Mouse (Mus musculus): ENCODE measurements around the gene Prl2c1.
"Not testable (repeated sequence)": the region's sequence is repeated elsewhere in the genome, so short reads cannot be mapped to it uniquely, and the experiment has no call there.

Gene Prl2c1

DNA sequence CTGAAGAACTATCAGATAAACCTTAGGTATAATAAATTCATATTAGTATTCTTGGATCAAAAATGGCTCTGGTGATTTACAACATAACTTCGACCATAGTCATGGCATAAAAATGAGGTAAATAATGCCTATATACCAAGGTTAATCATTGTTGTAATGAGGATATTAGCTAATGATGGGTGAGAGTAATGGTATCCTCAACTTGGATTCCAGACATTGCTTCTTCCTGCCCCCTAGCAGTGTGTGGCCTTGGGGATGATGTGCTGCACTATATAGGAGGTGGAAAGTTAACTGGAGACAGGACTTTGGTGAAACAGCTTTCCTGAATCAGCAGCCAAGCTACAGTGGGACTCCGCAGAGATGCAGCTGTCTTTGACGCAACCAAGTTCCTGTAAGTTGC lies at the start of gene Prl2c1:
Prl2c1 (plus strand) TSS at position 301 of the 400 bp plus-strand sequence.
- DNase-seq: no peak

DNA sequence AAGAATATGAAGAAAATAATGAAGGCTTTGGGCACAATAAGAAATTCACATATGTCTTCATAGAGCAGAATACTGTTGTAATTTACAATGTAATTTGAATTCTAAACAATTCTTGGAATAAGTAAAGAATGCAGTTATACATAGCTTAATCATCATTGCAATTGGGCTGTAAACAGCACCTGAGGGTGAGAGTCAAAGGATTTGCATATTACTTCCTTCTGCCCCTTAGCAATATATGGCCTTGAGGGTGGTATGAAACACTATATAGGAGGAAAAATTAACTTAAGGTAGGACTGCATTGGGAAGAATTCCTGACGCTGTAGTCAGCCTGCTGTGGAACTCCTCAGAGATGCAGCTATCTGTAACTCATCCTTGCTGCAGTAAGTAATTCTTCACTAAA lies 47.8 kb upstream of the Prl2c1 start, which contains the start of gene Prl2a1:
Prl2a1 (plus strand) TSS at position 301 of the 400 bp plus-strand sequence.
- no peak for DNase-seq

DNA sequence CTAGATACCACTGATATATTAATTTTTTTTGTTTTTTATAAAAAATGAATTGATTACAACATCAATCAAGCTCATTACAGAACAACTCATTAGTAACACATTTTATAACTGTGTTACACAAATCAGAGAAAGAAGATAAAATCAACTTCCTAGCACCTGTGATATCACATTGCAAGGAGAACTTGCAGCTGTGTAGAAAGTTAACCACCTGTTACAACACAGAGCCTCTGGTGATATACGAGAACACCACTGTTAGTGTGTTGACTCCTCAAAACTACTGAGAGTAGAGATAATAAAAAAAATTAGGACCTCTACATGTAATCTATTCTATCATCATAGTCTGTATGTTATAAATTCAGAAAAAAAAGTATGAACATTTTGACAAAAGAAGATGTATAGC lies 46.4 kb upstream of the Prl2c1 start:
- DNase-seq: no peak

DNA sequence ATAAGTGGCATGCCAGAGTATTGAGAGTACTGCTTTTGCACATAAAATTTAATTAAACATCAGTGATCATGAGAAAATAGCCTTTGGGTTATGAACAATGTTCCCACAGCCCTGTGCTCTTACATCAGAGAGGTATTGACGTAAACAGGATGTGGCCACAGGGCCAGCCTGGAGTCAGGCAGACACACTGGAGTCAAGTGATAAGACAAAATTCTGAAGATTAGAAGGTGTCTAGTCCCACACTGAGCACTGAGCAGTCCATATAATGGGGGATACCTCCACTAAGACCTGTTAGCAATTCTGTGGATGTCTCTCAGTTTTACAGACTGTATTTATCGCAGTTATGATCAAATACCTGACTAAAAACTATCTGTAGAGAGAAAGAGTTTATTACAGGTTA lies 55.1 kb downstream of the Prl2c1 start:
- DNase-seq: not testable (repeated sequence)

All from thymus, postnatal 25 days (tissue).